In the genomic region with DNA sequence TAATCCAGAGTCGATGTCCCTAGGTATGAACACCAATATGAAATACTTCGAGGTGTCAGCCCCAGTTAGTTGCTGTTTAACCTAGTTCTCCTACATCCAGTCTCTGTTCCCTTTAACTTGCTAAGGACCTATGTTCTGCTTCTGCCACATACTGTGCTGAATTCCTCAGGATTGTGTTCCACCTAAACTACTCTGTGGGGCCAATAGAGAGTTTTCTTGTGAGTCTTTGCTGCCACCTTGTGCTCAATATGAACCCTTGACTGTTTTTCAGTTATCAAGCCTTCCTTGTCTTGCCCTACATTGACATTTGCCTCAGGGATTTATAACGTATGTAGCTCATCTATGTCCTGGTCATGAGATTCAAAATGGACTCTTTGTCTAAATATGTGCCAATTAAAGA, we compare ENCODE assay signal across 7 mouse cellular contexts. TPM values are rescaled to one million over a fixed set of nuclear protein-coding genes. Genes with fewer than 3 reads are reported as not detected.
DNase-seq lines count a peak whose midpoint lies in the region; ATAC-seq and TF ChIP-seq lines count a peak whose summit lies in the region.

No protein-coding gene starts in this region.

- WGBS in intestine, embryonic 16.5 days: 56% methylated on average over 3 of the region's 3 CpGs
- WGBS in liver, embryonic 11.5 days: 64% methylated on average over 3 of the region's 3 CpGs

- H3K9me3 ChIP-seq in intestine, embryonic 16.5 days (ENCODE audit: control insufficient read depth, low read length): no peaks in the 10 kb centered on the region
- H3K9me3 ChIP-seq in liver, embryonic 11.5 days (ENCODE audit: control insufficient read depth, low read length): no peaks in the 10 kb centered on the region

- no peak overlapping the region for H3K4me3 ChIP-seq in layer of hippocampus, adult 2 months
- no peak overlapping the region for H3K4me3 ChIP-seq in intestine, embryonic 16.5 days (ENCODE audit: low read length)
- no peak overlapping the region for H3K4me3 ChIP-seq in liver, embryonic 11.5 days (ENCODE audit: low read depth, low read length)

- peak in 1 of 2 experiments; percentile 23 for DNase-seq in layer of hippocampus, adult 2 months (ENCODE audit: low spot score in 2 of 2)
- DNase-seq in layer of hippocampus, postnatal 10 days (ENCODE audit: low spot score in 2 of 2): no peak
- DNase-seq in R1 (ENCODE audit: low read depth, low spot score): peak; percentile 54
- no peak for DNase-seq in ovary, postnatal 10 days (ENCODE audit: low spot score)
- no peak for DNase-seq in liver, embryonic 11.5 days (ENCODE audit: low spot score)

- peak; percentile 77 for ATAC-seq in CD4-positive, CD25-positive, alpha-beta regulatory T cell, adult 4 months
- ATAC-seq in intestine, embryonic 16.5 days: peak; percentile 53; the same call in 1 of the 2 replicates
- no peak for ATAC-seq in liver, embryonic 11.5 days (replicated peaks; ENCODE audit: low FRiP score)

- no peak overlapping the region for H3K4me2 ChIP-seq in intestine, embryonic 16.5 days (ENCODE audit: low read depth, low read length)
- no peak overlapping the region for H3K4me2 ChIP-seq in liver, embryonic 11.5 days

- H3K4me1 ChIP-seq in intestine, embryonic 16.5 days (ENCODE audit: control insufficient read depth, insufficient read depth, low read length): no peaks in the 10 kb centered on the region
- no peaks in the 10 kb centered on the region for H3K4me1 ChIP-seq in liver, embryonic 11.5 days (replicated peaks; ENCODE audit: control insufficient read depth, insufficient read depth, low read length)

- H3K27me3 ChIP-seq in intestine, embryonic 16.5 days (replicated peaks; ENCODE audit: control insufficient read depth, insufficient read depth, low read length): no peaks in the 10 kb centered on the region
- no peaks in the 10 kb centered on the region for H3K27me3 ChIP-seq in liver, embryonic 11.5 days (replicated peaks; ENCODE audit: control insufficient read depth, insufficient read depth, low read length)

- H3K27ac ChIP-seq in layer of hippocampus, adult 2 months: peak overlapping the region; percentile 10; the same call in 1 of the 2 replicates
- no peak overlapping the region for H3K27ac ChIP-seq in intestine, embryonic 16.5 days (ENCODE audit: low read length)
- no peak overlapping the region for H3K27ac ChIP-seq in liver, embryonic 11.5 days (ENCODE audit: low read depth, low read length)

- no peaks in the 10 kb centered on the region for H3K36me3 ChIP-seq in intestine, embryonic 16.5 days (ENCODE audit: control insufficient read depth, insufficient read depth, low read length)
- no peaks in the 10 kb centered on the region for H3K36me3 ChIP-seq in liver, embryonic 11.5 days (ENCODE audit: control insufficient read depth, insufficient read depth, low read length)

- no peak overlapping the region for H3K9ac ChIP-seq in intestine, embryonic 16.5 days (ENCODE audit: low read depth, low read length)
- H3K9ac ChIP-seq in liver, embryonic 11.5 days (ENCODE audit: low read depth, low read length): no peak overlapping the region

- TF ChIP-seq CTCF in layer of hippocampus, adult 2 months (conservative IDR thresholded peaks at IDR 0.05): peak; percentile 78

RNA-seq across cellular contexts. Expression of a gene that starts 21.1 kb away (rescaled TPM):
- 1 to 10 TPM; 7.0 to 9.4 TPM for total RNA-seq in layer of hippocampus, adult 2 months (2021)
- 1 to 10 TPM; 5.3 to 6.0 TPM for total RNA-seq in layer of hippocampus, postnatal 10 days (2021)
- 1 to 10 TPM; 7.7 to 8.3 TPM for polyA plus RNA-seq in CD4-positive, CD25-positive, alpha-beta regulatory T cell, adult 4 months (2017; shearing (Covaris generic))
- polyA plus RNA-seq in intestine, embryonic 16.5 days (2015; fragmentation: Nextera tagmentation; extraction: Ambion mirVana): 20.0 and 21.1 TPM in 2 replicates
- polyA plus RNA-seq in liver, embryonic 11.5 days (2014; fragmentation: Nextera tagmentation; extraction: Ambion mirVana): 28.1 and 31.9 TPM in 2 replicates

RNA-seq across cellular contexts. Expression of a gene that starts 25.3 kb away (rescaled TPM):
- total RNA-seq in layer of hippocampus, adult 2 months (2021): 1 to 10 TPM; 2.7 to 2.9 TPM
- total RNA-seq in layer of hippocampus, postnatal 10 days (2021): 1 to 10 TPM; 2.2 to 2.8 TPM
- not detected for polyA plus RNA-seq in CD4-positive, CD25-positive, alpha-beta regulatory T cell, adult 4 months (2017; shearing (Covaris generic))
- 2.0 and 3.2 TPM in 2 replicates for polyA plus RNA-seq in intestine, embryonic 16.5 days (2015; fragmentation: Nextera tagmentation; extraction: Ambion mirVana)
- 0.99 and 1.1 TPM in 2 replicates for polyA plus RNA-seq in liver, embryonic 11.5 days (2014; fragmentation: Nextera tagmentation; extraction: Ambion mirVana)

RNA-seq across cellular contexts. Expression of a gene that starts 38.3 kb away (rescaled TPM):
- 1 to 10 TPM; 1.0 to 2.8 TPM for total RNA-seq in layer of hippocampus, adult 2 months (2021)
- under 1 TPM; 0.30 to 0.47 TPM for total RNA-seq in layer of hippocampus, postnatal 10 days (2021)
- polyA plus RNA-seq in CD4-positive, CD25-positive, alpha-beta regulatory T cell, adult 4 months (2017; shearing (Covaris generic)): not detected
- 0.21 and 0.37 TPM in 2 replicates for polyA plus RNA-seq in intestine, embryonic 16.5 days (2015; fragmentation: Nextera tagmentation; extraction: Ambion mirVana)
- polyA plus RNA-seq in liver, embryonic 11.5 days (2014; fragmentation: Nextera tagmentation; extraction: Ambion mirVana): not detected in 2 replicates
